8 mouse cellular contexts compared by ENCODE assay signal in the genomic region with DNA sequence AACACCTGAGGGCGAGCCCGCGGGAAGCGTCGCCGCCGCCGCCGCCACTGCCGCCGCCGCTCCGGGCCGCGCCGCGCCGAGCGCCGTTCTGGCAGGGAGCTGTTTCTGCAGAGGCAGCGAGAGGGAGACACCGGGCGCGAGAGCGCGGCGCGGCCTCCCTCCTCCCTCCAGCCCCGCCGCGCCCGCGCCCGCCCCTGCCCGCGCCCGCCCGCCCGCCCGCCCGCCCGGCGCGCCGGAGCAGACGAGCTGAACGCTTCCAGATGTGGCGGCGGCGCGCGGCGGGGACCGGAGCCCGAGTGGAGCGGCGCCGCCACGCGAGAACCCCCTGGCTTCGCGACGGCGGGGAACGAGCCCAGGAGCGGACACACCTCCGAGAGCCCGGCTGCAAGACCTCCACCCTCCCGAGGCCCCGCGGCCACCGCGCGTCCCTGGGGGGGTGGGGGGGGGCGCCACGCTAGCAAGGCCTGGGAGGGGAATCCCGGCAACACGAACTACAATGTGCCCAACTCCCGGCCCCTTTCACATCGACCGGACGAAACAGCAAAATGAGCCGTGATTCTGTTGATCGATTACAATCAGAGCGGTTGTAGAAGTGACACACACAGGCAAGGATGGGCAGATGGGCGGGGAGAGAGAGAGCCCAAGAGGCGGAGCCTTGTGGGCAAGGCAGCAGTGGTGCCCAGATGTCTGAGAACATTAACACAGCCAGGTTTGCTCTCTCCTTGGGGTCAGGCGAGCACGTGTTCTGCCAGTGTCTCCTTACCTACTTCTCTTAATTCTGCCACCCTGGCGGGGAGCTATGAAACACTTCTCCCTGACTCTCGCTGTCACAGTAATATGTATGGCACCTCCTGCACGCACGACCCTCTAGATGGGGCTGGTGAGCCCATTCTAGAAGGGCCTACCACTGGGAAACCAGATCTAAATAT.
DNase-seq lines count a peak whose midpoint lies in the region; ATAC-seq and TF ChIP-seq lines count a peak whose summit lies in the region.

No protein-coding gene starts in this region.

- peak overlapping the region; percentile 77 for H3K4me3 ChIP-seq in forebrain, embryonic 10.5 days
- H3K4me3 ChIP-seq in heart, embryonic 13.5 days = peak overlapping the region; percentile 65
- H3K4me3 ChIP-seq in kidney, embryonic 14.5 days (ENCODE audit: low read length) = peak overlapping the region; percentile 64
- peak overlapping the region; percentile 68 for H3K4me3 ChIP-seq in limb, embryonic 15.5 days
- H3K4me3 ChIP-seq in midbrain, embryonic 15.5 days = peak overlapping the region; percentile 79
- peak overlapping the region; percentile 68 for H3K4me3 ChIP-seq in stomach, embryonic 16.5 days (replicated peaks; ENCODE audit: low read length)

- peak; percentile 32; the same call in 1 of the 2 replicates for TF ChIP-seq POLR2A in brain, embryonic 14.5 days (IDR thresholded peaks at IDR 0.05; ENCODE audit: borderline replicate concordance, extremely low read depth, insufficient read depth, insufficient read length, poor library complexity, severe bottlenecking)

- ATAC-seq in heart, embryonic 13.5 days (ENCODE audit: extremely low read depth, insufficient number of reproducible peaks, low FRiP score, low TSS enrichment) = no peak; the same call in 1 of the 2 replicates
- peak; percentile 78 for ATAC-seq in kidney, embryonic 14.5 days (ENCODE audit: low FRiP score, low TSS enrichment)
- ATAC-seq in limb, embryonic 15.5 days (ENCODE audit: insufficient number of reproducible peaks, low FRiP score, low TSS enrichment, low read depth) = peak; percentile 69
- ATAC-seq in midbrain, embryonic 15.5 days (replicated peaks) = peak; percentile 87
- peak; percentile 71 for ATAC-seq in stomach, embryonic 16.5 days (ENCODE audit: insufficient read depth, low FRiP score)

- peak overlapping the region; percentile 95 for H3K4me2 ChIP-seq in heart, embryonic 13.5 days
- peak overlapping the region; percentile 98 for H3K4me2 ChIP-seq in kidney, embryonic 14.5 days (replicated peaks; ENCODE audit: low read depth, low read length)
- H3K4me2 ChIP-seq in limb, embryonic 15.5 days = peak overlapping the region; percentile 91
- H3K4me2 ChIP-seq in midbrain, embryonic 15.5 days = peak overlapping the region; percentile 83
- H3K4me2 ChIP-seq in stomach, embryonic 16.5 days (ENCODE audit: low read depth, low read length) = peak overlapping the region; percentile 96

- WGBS in forebrain, embryonic 10.5 days = under 1% methylated on average over 76 of the region's 93 CpGs
- under 1% methylated on average over 71 of the region's 93 CpGs for WGBS in heart, embryonic 13.5 days
- WGBS in kidney, embryonic 14.5 days = under 1% methylated on average over 51 of the region's 93 CpGs
- under 1% methylated on average over 76 of the region's 93 CpGs for WGBS in limb, embryonic 15.5 days
- WGBS in midbrain, embryonic 15.5 days = under 1% methylated on average over 70 of the region's 93 CpGs
- under 1% methylated on average over 58 of the region's 93 CpGs for WGBS in stomach, embryonic 16.5 days

- H3K27me3 ChIP-seq in forebrain, embryonic 10.5 days (ENCODE audit: poor library complexity, severe bottlenecking) = peaks cover 68% of the 10 kb centered on the region
- H3K27me3 ChIP-seq in heart, embryonic 13.5 days (replicated peaks) = peaks cover 40% of the 10 kb centered on the region
- peaks cover 26% of the 10 kb centered on the region for H3K27me3 ChIP-seq in kidney, embryonic 14.5 days (ENCODE audit: control insufficient read depth, insufficient read depth, low read length)
- H3K27me3 ChIP-seq in limb, embryonic 15.5 days = peaks cover 26% of the 10 kb centered on the region
- H3K27me3 ChIP-seq in midbrain, embryonic 15.5 days (replicated peaks) = 0 out of 2 replicates have a peak, but pooled peaks cover 5% of the 10 kb centered on the region
- H3K27me3 ChIP-seq in stomach, embryonic 16.5 days (ENCODE audit: control insufficient read depth, insufficient read depth, low read length) = peaks cover 25% of the 10 kb centered on the region

- H3K9ac ChIP-seq in heart, embryonic 13.5 days = peak overlapping the region; percentile 81
- H3K9ac ChIP-seq in kidney, embryonic 14.5 days (ENCODE audit: low read depth, low read length) = peak overlapping the region; percentile 70
- peak overlapping the region; percentile 65 for H3K9ac ChIP-seq in limb, embryonic 15.5 days
- peak overlapping the region; percentile 90 for H3K9ac ChIP-seq in midbrain, embryonic 15.5 days
- H3K9ac ChIP-seq in stomach, embryonic 16.5 days (ENCODE audit: low read length) = peak overlapping the region; percentile 83

- TF ChIP-seq CTCF in brain, embryonic 14.5 days (IDR thresholded peaks at IDR 0.05; ENCODE audit: borderline replicate concordance, extremely low read depth, insufficient read depth, insufficient read length) = peak; percentile 74; the same call in 1 of the 2 replicates

- H3K9me3 ChIP-seq in forebrain, embryonic 10.5 days = no peaks in the 10 kb centered on the region
- no peaks in the 10 kb centered on the region for H3K9me3 ChIP-seq in heart, embryonic 13.5 days
- H3K9me3 ChIP-seq in kidney, embryonic 14.5 days (ENCODE audit: control insufficient read depth, low read length) = no peaks in the 10 kb centered on the region
- H3K9me3 ChIP-seq in limb, embryonic 15.5 days = no peaks in the 10 kb centered on the region
- no peaks in the 10 kb centered on the region for H3K9me3 ChIP-seq in midbrain, embryonic 15.5 days
- H3K9me3 ChIP-seq in stomach, embryonic 16.5 days (replicated peaks; ENCODE audit: control insufficient read depth, low read length) = no peaks in the 10 kb centered on the region

- no peaks in the 10 kb centered on the region for H3K36me3 ChIP-seq in forebrain, embryonic 10.5 days (replicated peaks)
- H3K36me3 ChIP-seq in heart, embryonic 13.5 days = 0 out of 2 replicates have a peak, but pooled peaks cover 2% of the 10 kb centered on the region
- H3K36me3 ChIP-seq in kidney, embryonic 14.5 days (ENCODE audit: control insufficient read depth, insufficient read depth, low read length) = no peaks in the 10 kb centered on the region
- H3K36me3 ChIP-seq in limb, embryonic 15.5 days = no peaks in the 10 kb centered on the region
- no peaks in the 10 kb centered on the region for H3K36me3 ChIP-seq in midbrain, embryonic 15.5 days (replicated peaks)
- no peaks in the 10 kb centered on the region for H3K36me3 ChIP-seq in stomach, embryonic 16.5 days (ENCODE audit: control insufficient read depth, insufficient read depth, low read length)

- peaks cover 39% of the 10 kb centered on the region for H3K4me1 ChIP-seq in forebrain, embryonic 10.5 days
- peaks cover 71% of the 10 kb centered on the region for H3K4me1 ChIP-seq in heart, embryonic 13.5 days
- no peaks in the 10 kb centered on the region for H3K4me1 ChIP-seq in kidney, embryonic 14.5 days (ENCODE audit: control insufficient read depth, insufficient read depth, low read length)
- H3K4me1 ChIP-seq in limb, embryonic 15.5 days = peaks cover 32% of the 10 kb centered on the region
- H3K4me1 ChIP-seq in midbrain, embryonic 15.5 days = peaks cover 40% of the 10 kb centered on the region
- no peaks in the 10 kb centered on the region; the same call in 1 of the 2 replicates for H3K4me1 ChIP-seq in stomach, embryonic 16.5 days (ENCODE audit: control insufficient read depth, insufficient read depth, low read length)

- peak; percentile 21 to 30 for DNase-seq in CD8-positive naive resting alpha-beta T cell, adult 2 months (ENCODE audit: low read depth in 2 of 2, low spot score in 2 of 2)
- peak; percentile 91 for DNase-seq in brain, embryonic 14.5 days (ENCODE audit: low read depth)
- peak; percentile 62 for DNase-seq in forebrain, embryonic 10.5 days (ENCODE audit: extremely low spot score, low spot score)

- peak overlapping the region; percentile 84 for H3K27ac ChIP-seq in forebrain, embryonic 10.5 days
- H3K27ac ChIP-seq in heart, embryonic 13.5 days (replicated peaks) = peak overlapping the region; percentile 67
- H3K27ac ChIP-seq in kidney, embryonic 14.5 days (ENCODE audit: low read depth, low read length) = no peak overlapping the region
- H3K27ac ChIP-seq in limb, embryonic 15.5 days = peak overlapping the region; percentile 95
- H3K27ac ChIP-seq in midbrain, embryonic 15.5 days = peak overlapping the region; percentile 96
- peak overlapping the region; percentile 75 for H3K27ac ChIP-seq in stomach, embryonic 16.5 days (ENCODE audit: low read length)

Comparison
In these comparisons a context has a peak if more than half of its experiments do, and no peak if none do; other contexts are left out.
1. DNase-seq: peak in every context shown above with its lines; median percentile 91 in brain, embryonic 14.5 days; 62 in forebrain, embryonic 10.5 days; 26 in CD8-positive naive resting alpha-beta T cell, adult 2 months.